Mouse (Mus musculus) MEL (cell line): ENCODE results near the gene Mus81. TPM values are rescaled to one million over a fixed set of nuclear protein-coding genes. Genes with fewer than 3 reads are reported as not detected.

Experiments
- DNase-seq: peaks from one replicate; pipeline ENCODE4 v3.0.0; 2011; ENCODE audit warnings: low read depth, low spot score
- H3K27ac ChIP-seq: 2 replicates; pipeline ENCODE4 v1.5.1; 2012; ENCODE audit warnings: low read depth, mild to moderate bottlenecking, control low read depth, low read length, moderate library complexity; ENCODE audit not compliant: control insufficient read depth
- H3K27me3 ChIP-seq, 2 experiments: fragments of 150-350 bp in 1 of 2; sonication (generic) in 1 of 2; 2 replicates each; pipeline ENCODE4 v1.6.1; 2012; ENCODE audit warnings: low read length in 2 of 2, mild to moderate bottlenecking in 2 of 2, improper control_type of control experiment in 1 of 2, moderate library complexity in 1 of 2; ENCODE audit not compliant: insufficient read depth in 2 of 2, control insufficient read depth in 1 of 2
- H3K36me3 ChIP-seq, 2 experiments: 2 replicates each; pipeline ENCODE4 v1.6.1; 2012 to 2014; ENCODE audit warnings: low read length in 2 of 2, improper control_type of control experiment in 1 of 2, inconsistent platforms in 1 of 2, mild to moderate bottlenecking in 1 of 2; ENCODE audit not compliant: insufficient read depth in 2 of 2, control insufficient read depth in 1 of 2
- H3K4me1 ChIP-seq, 2 experiments: fragments of 150-350 bp in 1 of 2; sonication (generic) in 1 of 2; 2 replicates each; pipeline ENCODE4 v1.6.1; 2012; ENCODE audit warnings: low read length in 2 of 2, improper control_type of control experiment in 1 of 2, mild to moderate bottlenecking in 1 of 2; ENCODE audit not compliant: insufficient read depth in 2 of 2, control insufficient read depth in 1 of 2
- H3K4me3 ChIP-seq, 2 experiments: fragments of 150-350 bp in 1 of 2; sonication (generic) in 1 of 2; 2 replicates each; pipeline ENCODE4 v1.5.1; 2012; ENCODE audit warnings: low read depth in 2 of 2, low read length in 2 of 2, mild to moderate bottlenecking in 2 of 2, moderate library complexity in 2 of 2, control low read depth in 1 of 2, improper control_type of control experiment in 1 of 2; ENCODE audit not compliant: control insufficient read depth in 1 of 2, insufficient read depth in 1 of 2
- H3K79me2 ChIP-seq: 2 replicates; pipeline ENCODE4 v1.6.1; 2012; ENCODE audit warnings: mild to moderate bottlenecking, low read length, moderate library complexity; ENCODE audit not compliant: control insufficient read depth, poor library complexity, insufficient read depth
- H3K9ac ChIP-seq: 2 replicates; pipeline ENCODE4 v1.6.1; 2012; ENCODE audit warnings: low read depth, mild to moderate bottlenecking, control low read depth, low read length, moderate library complexity; ENCODE audit not compliant: control insufficient read depth, poor library complexity, severe bottlenecking
- H3K9me3 ChIP-seq: fragments of 150-350 bp; sonication (generic); replicated peaks from 2 replicates; pipeline ENCODE4 v1.6.1; 2012; ENCODE audit warnings: mild to moderate bottlenecking, low read length, improper control_type of control experiment, moderate library complexity; ENCODE audit not compliant: insufficient read depth
- CHD1 ChIP-seq: IDR thresholded peaks from 2 replicates; pipeline ENCODE4 v1.6.1; 2012; ENCODE audit warnings: low read depth, mild to moderate bottlenecking, inconsistent platforms, low read length, improper control_type of control experiment
- CTCF ChIP-seq, 3 experiments: IDR thresholded peaks in 2 of 3; conservative IDR thresholded peaks in 1 of 3; 2 replicates each; pipeline ENCODE4 v1.5.1; 2011 to 2012; ENCODE audit warnings: low read length in 3 of 3, low read depth in 2 of 3, mild to moderate bottlenecking in 2 of 3, improper control_type of control experiment in 1 of 3, inconsistent platforms in 1 of 3, mixed read lengths in 1 of 3, moderate library complexity in 1 of 3; ENCODE audit not compliant: control insufficient read depth in 1 of 3, insufficient read depth in 1 of 3, poor library complexity in 1 of 3, severe bottlenecking in 1 of 3
- E2F4 ChIP-seq: IDR thresholded peaks from 2 replicates; pipeline ENCODE4 v1.6.1; 2011; ENCODE audit warnings: low read depth, low read length, improper control_type of control experiment, borderline replicate concordance
- EP300 ChIP-seq, 2 experiments: IDR thresholded peaks; 2 replicates each; pipeline ENCODE4 v1.6.1; 2011; ENCODE audit warnings: improper control_type of control experiment in 2 of 2, low read length in 2 of 2, low read depth in 1 of 2, mild to moderate bottlenecking in 1 of 2
- ETS1 ChIP-seq: IDR thresholded peaks from 2 replicates; pipeline ENCODE4 v1.6.1; 2012; ENCODE audit warnings: low read depth, mild to moderate bottlenecking, inconsistent platforms, low read length, improper control_type of control experiment, moderate library complexity
- GABPA ChIP-seq: IDR thresholded peaks from 2 replicates; pipeline ENCODE4 v1.6.1; 2012; ENCODE audit warnings: low read depth, mild to moderate bottlenecking, inconsistent platforms, low read length, improper control_type of control experiment, moderate library complexity
- HCFC1 ChIP-seq: IDR thresholded peaks from 2 replicates; pipeline ENCODE4 v1.6.1; 2012; ENCODE audit warnings: low read depth, mild to moderate bottlenecking, inconsistent platforms, low read length, improper control_type of control experiment, moderate library complexity
- JUND ChIP-seq: IDR thresholded peaks from 2 replicates; pipeline ENCODE4 v1.6.1; 2011; ENCODE audit warnings: low read depth, mild to moderate bottlenecking, improper control_type of control experiment, low read length
- MEF2A ChIP-seq: IDR thresholded peaks from 2 replicates; pipeline ENCODE4 v1.6.1; 2014; ENCODE audit warnings: low read depth, mild to moderate bottlenecking, inconsistent platforms, low read length, improper control_type of control experiment; ENCODE audit not compliant: poor library complexity, insufficient replicate concordance, severe bottlenecking; ENCODE audit errors: extremely low read depth
- MYB ChIP-seq: IDR thresholded peaks from 2 replicates; pipeline ENCODE4 v1.6.1; 2011; ENCODE audit warnings: mild to moderate bottlenecking, low read depth, low read length, improper control_type of control experiment
- MYC ChIP-seq: IDR thresholded peaks from 2 replicates; pipeline ENCODE4 v1.6.1; 2011; ENCODE audit warnings: low read depth, mild to moderate bottlenecking, low read length, improper control_type of control experiment, moderate library complexity
- NRF1 ChIP-seq: IDR thresholded peaks from 2 replicates; pipeline ENCODE4 v1.6.1; 2014; ENCODE audit warnings: low read depth, mild to moderate bottlenecking, inconsistent platforms, low read length, improper control_type of control experiment, moderate library complexity; ENCODE audit not compliant: poor library complexity, insufficient read depth, severe bottlenecking
- RCOR1 ChIP-seq: IDR thresholded peaks from 2 replicates; pipeline ENCODE4 v1.6.1; 2012; ENCODE audit warnings: low read depth, mild to moderate bottlenecking, inconsistent platforms, low read length, improper control_type of control experiment
- SIN3A ChIP-seq: IDR thresholded peaks from 2 replicates; pipeline ENCODE4 v1.6.1; 2012; ENCODE audit warnings: low read length, improper control_type of control experiment, inconsistent platforms
- SMC3 ChIP-seq: IDR thresholded peaks from 2 replicates; pipeline ENCODE4 v1.6.1; 2011; ENCODE audit warnings: low read depth, low read length, improper control_type of control experiment
- TAL1 ChIP-seq: IDR thresholded peaks from 2 replicates; pipeline ENCODE4 v1.6.1; 2012; ENCODE audit warnings: mild to moderate bottlenecking, inconsistent platforms, low read length, moderate library complexity, mixed read lengths
- TBP ChIP-seq: IDR thresholded peaks from 2 replicates; pipeline ENCODE4 v1.8.0; 2011; ENCODE audit warnings: low read depth, low read length, improper control_type of control experiment
- UBTF ChIP-seq: IDR thresholded peaks from 2 replicates; pipeline ENCODE4 v1.6.1; 2012; ENCODE audit warnings: low read depth, mild to moderate bottlenecking, inconsistent platforms, low read length, improper control_type of control experiment, moderate library complexity, borderline replicate concordance; ENCODE audit not compliant: insufficient read depth
- USF2 ChIP-seq, 2 experiments: IDR thresholded peaks; 2 replicates each; pipeline ENCODE4 v1.6.1; 2011 to 2012; ENCODE audit warnings: improper control_type of control experiment in 2 of 2, low read length in 2 of 2, borderline replicate concordance in 1 of 2, inconsistent platforms in 1 of 2, low read depth in 1 of 2, mild to moderate bottlenecking in 1 of 2; ENCODE audit not compliant: insufficient read depth in 1 of 2
- ZC3H11A ChIP-seq: IDR thresholded peaks from 2 replicates; pipeline ENCODE4 v1.6.1; 2012; ENCODE audit warnings: low read depth, mild to moderate bottlenecking, inconsistent platforms, low read length, improper control_type of control experiment
- ZNF384 ChIP-seq: IDR thresholded peaks from 2 replicates; pipeline ENCODE4 v1.6.1; 2012; ENCODE audit warnings: low read depth, mild to moderate bottlenecking, inconsistent platforms, low read length, improper control_type of control experiment
- polyA plus RNA-seq, 2 experiments: library from polyadenylated mRNA; stranded (reverse) in 1 of 2; unstranded in 1 of 2; fragments of >175 nt in 1 of 2; fragments of >200 nt in 1 of 2; gene quantifications; 2 replicates each; pipeline versions ENCODE4 v1.2.1 to v1.2.4; 2012; ENCODE audit warnings: low replicate concordance in 2 of 2, low read depth in 1 of 2; ENCODE audit not compliant: insufficient read length in 2 of 2, insufficient read depth in 1 of 2, missing spikeins in 1 of 2
- total RNA-seq: library from RNA; depleted of rRNA; stranded (reverse); fragments of 300-350 nt; gene quantifications from 2 replicates; pipeline ENCODE4 v1.2.3, GENCODE M21; 2012

The Mus81 gene
- total and polyA plus RNA-seq, 3 experiments = 38.9 to 50.5 TPM; not detected in 1

DNA sequence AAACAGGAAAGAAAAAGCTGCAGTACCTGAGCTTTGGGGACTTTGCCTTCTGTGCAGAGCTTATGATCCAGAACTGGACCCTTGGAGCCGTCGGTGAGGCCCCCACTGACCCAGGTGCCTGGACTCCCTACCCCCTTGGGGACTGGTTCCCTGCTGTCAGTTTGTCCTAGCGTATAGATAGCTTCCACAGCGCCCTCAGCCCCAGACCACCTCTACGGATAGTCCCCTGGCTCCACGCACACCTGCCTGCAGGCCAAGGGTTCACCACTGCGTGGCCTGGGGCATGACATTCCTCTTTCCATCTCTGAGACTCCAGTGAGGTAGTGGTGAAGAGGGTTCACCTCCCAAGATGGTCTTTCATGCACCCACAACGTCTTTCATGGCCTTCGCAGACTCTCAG, 25.0 kb downstream of the Mus81 start:
- Histone ChIP-seq H3K4me1 (peaks cover 0 to 25% of the 10 kb centered on the region in 2 experiments), H3K9me3 (no peaks in the 10 kb centered on the region), H3K9ac (no peak overlapping the region), H3K27me3 (no peaks in the 10 kb centered on the region), H3K79me2 (peaks cover 4% of the 10 kb centered on the region), H3K36me3 (peaks cover 0 to 3% of the 10 kb centered on the region in 2 experiments; a peak in 2 of 4 replicates), H3K4me3 (no peak overlapping the region), H3K27ac (no peak overlapping the region)
- TF ChIP-seq CTCF (IDR thresholded peaks at IDR 0.05 in 2 of 3, conservative IDR thresholded peaks at IDR 0.05 in 1 of 3; ENCODE audit: control insufficient read depth in 1 of 3, insufficient read depth in 1 of 3, low read depth in 2 of 3, low read length in 3 of 3, poor library complexity in 1 of 3, severe bottlenecking in 1 of 3) (no peak), TAL1 (no peak), ZNF384 (no peak), E2F4 (no peak), NRF1 (no peak), UBTF (no peak), MYC (no peak)
- DNase-seq = no peak

DNA sequence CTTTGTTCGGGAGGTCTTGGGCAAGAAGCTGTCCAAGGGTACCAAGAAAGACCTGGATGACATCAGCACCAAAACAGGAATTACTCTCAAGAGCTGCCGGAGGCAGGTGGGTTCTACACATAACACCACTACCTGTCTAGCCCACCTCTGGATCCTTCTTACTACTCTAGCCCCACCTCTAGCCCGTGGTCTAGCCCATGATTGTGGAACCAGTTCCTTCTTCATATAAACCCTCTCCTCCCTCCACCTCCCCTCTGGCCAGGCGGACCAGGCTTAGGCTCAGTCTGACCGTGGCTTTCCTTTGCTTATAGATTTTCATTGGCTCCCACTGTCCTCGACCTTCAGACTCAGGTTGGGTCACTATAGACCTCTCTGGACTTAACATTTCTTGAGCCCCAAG, 26.8 kb downstream of the Mus81 start:
- peaks cover 0 to 3% of the 10 kb centered on the region in 2 experiments; a peak in 2 of 4 replicates for H3K36me3 ChIP-seq
- H3K9ac ChIP-seq = peak overlapping the region; percentile 89; the same call in 1 of the 2 replicates
- TF ChIP-seq CTCF (IDR thresholded peaks at IDR 0.05 in 2 of 3, conservative IDR thresholded peaks at IDR 0.05 in 1 of 3; ENCODE audit: control insufficient read depth in 1 of 3, insufficient read depth in 1 of 3, low read depth in 2 of 3, low read length in 3 of 3, poor library complexity in 1 of 3, severe bottlenecking in 1 of 3) (no peak), USF2 (IDR thresholded peaks at IDR 0.05; ENCODE audit: borderline replicate concordance in 1 of 2, insufficient read depth in 1 of 2, low read depth in 1 of 2, low read length in 2 of 2) (no peak), E2F4 (no peak), TBP (no peak), SIN3A (no peak), RCOR1 (no peak), GABPA (no peak), ZC3H11A (no peak), EP300 (IDR thresholded peaks at IDR 0.05; ENCODE audit: low read depth in 1 of 2, low read length in 2 of 2) (no peak), NRF1 (no peak), UBTF (no peak), MYB (no peak), SMC3 (no peak), JUND (no peak), CHD1 (no peak), ETS1 (no peak), HCFC1 (no peak), MEF2A (no peak)
- DNase-seq = no peak
- H3K27me3 ChIP-seq = no peaks in the 10 kb centered on the region
- H3K79me2 ChIP-seq = peaks cover 11% of the 10 kb centered on the region
- peaks cover 0 to 22% of the 10 kb centered on the region in 2 experiments for H3K4me1 ChIP-seq
- no peaks in the 10 kb centered on the region for H3K9me3 ChIP-seq
- H3K4me3 ChIP-seq = peak overlapping the region; percentile 95 to 99; a peak in 2 of 4 replicates
- no peak overlapping the region for H3K27ac ChIP-seq
